Mouse (Mus musculus) erythroblast, embryonic 14.5 days (primary cell): ENCODE results near the gene Ung.

ENCODE experiments used
- GATA1 ChIP-seq: IDR thresholded peaks from 2 replicates; pipeline ENCODE4 v1.6.1; 2012; ENCODE audit warnings: low read length, inconsistent platforms, mixed read lengths
- TAL1 ChIP-seq: IDR thresholded peaks from 3 replicates; pipeline ENCODE4 v1.6.1; 2012; ENCODE audit warnings: low read length, inconsistent platforms, mixed read lengths

DNA sequence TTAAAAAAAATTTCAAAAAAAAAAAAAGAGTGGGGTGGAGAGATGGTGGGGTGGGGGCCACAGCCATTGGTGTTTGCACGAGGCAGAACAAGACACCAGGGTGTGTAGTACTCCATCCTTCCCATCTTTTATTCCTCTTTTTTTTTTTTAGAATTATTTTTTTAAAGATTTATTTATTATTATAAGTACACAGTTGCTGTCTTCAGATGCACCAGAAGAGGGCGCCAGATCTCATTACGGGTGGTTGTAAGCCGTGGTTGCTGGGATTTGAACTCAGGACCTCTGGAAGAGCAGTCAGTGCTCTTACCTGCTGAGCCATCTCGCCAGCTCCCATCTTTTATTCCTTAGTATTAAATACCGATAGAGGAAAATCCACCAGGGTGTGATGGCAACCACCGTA is 43.3 kb downstream of the Ung start:
- no peak for TF ChIP-seq TAL1
- no peak for TF ChIP-seq GATA1
